Mouse (Mus musculus): Measurements from ENCODE around the gene Akap2. TPM values are rescaled to one million over a fixed set of nuclear protein-coding genes. Genes with fewer than 3 reads are reported as not detected.
A peak's percentile ranks its signal among the peaks of the same experiment; 100 is the strongest.

Akap2 gene
- total and polyA plus RNA-seq, 3 experiments, result 0.05 TPM; not detected in 2

DNA sequence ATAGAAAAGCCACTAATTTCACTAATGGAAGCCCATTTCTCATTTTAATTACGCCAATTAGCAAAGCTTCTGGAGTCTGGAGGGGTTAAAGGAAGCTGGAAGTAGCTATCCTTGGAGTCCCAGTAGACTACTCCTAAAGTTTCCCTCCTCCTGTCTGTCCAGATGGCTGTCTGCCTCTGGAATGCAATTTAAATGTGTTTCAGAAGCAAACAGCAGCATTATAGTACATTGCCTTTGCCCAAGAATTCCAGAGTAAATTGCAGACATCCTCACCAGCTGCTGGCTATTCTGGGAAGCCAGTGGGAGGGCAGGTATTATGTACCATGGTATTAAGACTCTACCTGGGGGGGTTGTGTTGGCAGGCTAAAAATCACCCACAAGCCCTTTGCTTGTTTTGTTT lies 134.3 kb downstream of the Akap2 start:
- peaks cover 53% of the 10 kb centered on the region for H3K9me3 ChIP-seq (replicated peaks)
- ATAC-seq (ENCODE audit: extremely low read depth, insufficient number of reproducible peaks, low FRiP score, poor library complexity, severe bottlenecking) (no peak), DNase-seq (ENCODE audit: low spot score) (no peak)

DNA sequence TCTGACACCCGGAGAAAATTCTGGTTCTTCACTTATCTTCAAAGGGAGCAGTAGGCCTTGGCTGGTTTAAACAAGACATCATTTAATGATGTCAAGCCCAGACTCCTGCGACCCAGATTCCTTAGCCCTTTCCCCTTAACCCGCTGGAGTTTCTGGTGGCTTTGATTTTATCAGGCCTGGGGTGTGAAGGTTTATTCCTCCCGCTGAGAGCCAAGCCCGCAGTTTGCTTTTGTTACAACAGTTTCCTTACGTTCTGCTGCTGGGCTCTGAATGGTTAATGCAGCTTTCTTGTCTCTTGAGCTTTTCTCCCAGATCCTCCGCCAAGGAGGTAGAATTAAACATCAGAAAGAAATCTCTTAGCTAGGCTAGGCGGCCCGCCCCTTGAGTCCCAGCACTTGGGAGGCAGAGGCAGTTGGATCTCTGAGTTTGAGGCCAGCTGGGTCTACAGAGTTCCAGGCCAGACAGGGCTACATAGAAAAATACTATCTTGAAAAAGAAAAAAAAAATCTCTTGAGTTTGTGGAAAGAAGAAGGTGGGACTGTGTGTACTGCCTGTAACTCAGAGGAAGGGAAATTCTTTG lies 135.1 kb downstream of the Akap2 start:
- DNase-seq (ENCODE audit: low spot score), result no peak
- H3K36me3 ChIP-seq (replicated peaks), result no peaks in the 10 kb centered on the region
- H3K4me3 ChIP-seq (ENCODE audit: low read depth, low read length), result no peak overlapping the region
- TF ChIP-seq TAL1 (conservative IDR thresholded peaks at IDR 0.05; ENCODE audit: low read depth, low read length) (no peak), GATA1 (IDR thresholded peaks at IDR 0.05; ENCODE audit: borderline replicate concordance, low read length) (no peak), POLR2AphosphoS5 (IDR thresholded peaks at IDR 0.05; ENCODE audit: insufficient replicate concordance, low read depth, low read length) (no peak), GATA2 (IDR thresholded peaks at IDR 0.05; ENCODE audit: borderline replicate concordance, low read depth, low read length) (no peak), CTCF (IDR thresholded peaks at IDR 0.05; ENCODE audit: low read depth, low read length) (no peak)
- ATAC-seq (ENCODE audit: extremely low read depth, insufficient number of reproducible peaks, low FRiP score, poor library complexity, severe bottlenecking), result no peak
- no peaks in the 10 kb centered on the region for H3K27me3 ChIP-seq (ENCODE audit: insufficient read depth, low read length)
- no peaks in the 10 kb centered on the region for H3K4me1 ChIP-seq (ENCODE audit: insufficient read depth, low read depth, low read length)
- peaks cover 53% of the 10 kb centered on the region for H3K9me3 ChIP-seq (replicated peaks)

More for the DNA sequence above, 134.3 kb downstream of the Akap2 start:
- TF ChIP-seq GATA1 (IDR thresholded peaks at IDR 0.05; ENCODE audit: borderline replicate concordance, low read length) (no peak), TAL1 (conservative IDR thresholded peaks at IDR 0.05; ENCODE audit: low read depth, low read length) (no peak), POLR2AphosphoS5 (IDR thresholded peaks at IDR 0.05; ENCODE audit: insufficient replicate concordance, low read depth, low read length) (no peak), GATA2 (IDR thresholded peaks at IDR 0.05; ENCODE audit: borderline replicate concordance, low read depth, low read length) (no peak)
- H3K27me3 ChIP-seq (ENCODE audit: insufficient read depth, low read length), result no peaks in the 10 kb centered on the region
- H3K36me3 ChIP-seq (replicated peaks), result no peaks in the 10 kb centered on the region
- H3K4me1 ChIP-seq (ENCODE audit: insufficient read depth, low read depth, low read length), result no peaks in the 10 kb centered on the region
- H3K4me3 ChIP-seq (ENCODE audit: low read depth, low read length), result no peak overlapping the region

DNA sequence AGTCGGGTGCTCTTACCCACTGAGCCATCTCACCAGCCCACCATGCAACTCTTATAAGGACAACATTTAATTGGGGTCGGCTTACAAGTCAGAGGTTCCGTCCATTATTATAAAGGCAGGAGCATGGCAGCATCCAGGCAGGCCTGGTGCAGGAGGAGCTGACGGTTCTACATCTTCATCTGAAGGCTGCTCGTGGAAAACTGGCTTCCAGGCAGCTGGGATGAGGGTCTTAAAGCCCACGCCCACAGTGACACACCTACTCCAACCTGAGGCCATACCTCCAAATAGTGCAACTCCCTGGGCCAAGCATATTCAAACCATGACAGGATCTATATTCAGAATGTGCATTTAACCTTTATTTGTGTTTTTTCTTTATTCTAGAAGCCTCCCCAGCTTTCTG lies 136.7 kb downstream of the Akap2 start:
- TF ChIP-seq POLR2AphosphoS5 (IDR thresholded peaks at IDR 0.05; ENCODE audit: insufficient replicate concordance, low read depth, low read length), result no peak
- TF ChIP-seq TAL1 (conservative IDR thresholded peaks at IDR 0.05; ENCODE audit: low read depth, low read length), result no peak
- no peak for TF ChIP-seq GATA2 (IDR thresholded peaks at IDR 0.05; ENCODE audit: borderline replicate concordance, low read depth, low read length)
- TF ChIP-seq CTCF (IDR thresholded peaks at IDR 0.05; ENCODE audit: low read depth, low read length), result no peak
- TF ChIP-seq GATA1 (IDR thresholded peaks at IDR 0.05; ENCODE audit: borderline replicate concordance, low read length), result no peak
- H3K36me3 ChIP-seq (replicated peaks), result no peaks in the 10 kb centered on the region

DNA sequence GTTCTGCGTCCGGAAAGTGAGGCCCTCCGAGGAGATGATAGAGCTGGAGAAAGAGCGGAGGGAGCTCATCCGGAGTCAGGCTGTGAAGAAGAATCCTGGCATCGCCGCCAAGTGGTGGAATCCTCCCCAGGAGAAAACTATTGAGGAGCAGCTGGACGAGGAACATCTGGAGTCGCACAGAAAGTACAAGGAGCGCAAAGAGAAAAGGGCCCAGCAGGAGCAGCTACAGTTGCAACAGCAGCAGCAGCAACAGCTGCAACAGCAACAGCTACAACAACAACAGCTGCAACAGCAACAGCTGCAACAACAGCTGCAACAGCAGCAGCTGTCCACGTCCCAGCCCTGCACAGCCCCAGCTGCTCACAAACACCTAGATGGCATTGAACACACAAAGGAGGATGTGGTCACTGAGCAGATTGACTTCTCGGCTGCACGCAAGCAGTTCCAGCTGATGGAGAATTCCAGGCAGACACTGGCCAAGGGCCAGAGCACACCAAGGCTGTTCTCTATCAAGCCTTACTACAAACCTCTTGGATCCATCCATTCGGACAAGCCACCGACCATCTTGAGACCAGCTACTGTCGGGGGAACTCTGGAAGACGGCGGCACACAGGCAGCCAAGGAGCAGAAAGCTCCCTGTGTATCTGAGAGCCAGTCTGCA lies 138.0 kb downstream of the Akap2 start:
- no peaks in the 10 kb centered on the region for H3K27me3 ChIP-seq (ENCODE audit: insufficient read depth, low read length)
- H3K36me3 ChIP-seq (replicated peaks), result no peaks in the 10 kb centered on the region
- DNase-seq (ENCODE audit: low spot score), result no peak
- H3K9me3 ChIP-seq (replicated peaks), result peaks cover 57% of the 10 kb centered on the region
- TF ChIP-seq GATA2 (IDR thresholded peaks at IDR 0.05; ENCODE audit: borderline replicate concordance, low read depth, low read length), result no peak
- no peak for TF ChIP-seq GATA1 (IDR thresholded peaks at IDR 0.05; ENCODE audit: borderline replicate concordance, low read length)
- no peak for TF ChIP-seq TAL1 (conservative IDR thresholded peaks at IDR 0.05; ENCODE audit: low read depth, low read length)
- TF ChIP-seq CTCF (IDR thresholded peaks at IDR 0.05; ENCODE audit: low read depth, low read length), result no peak
- no peak for TF ChIP-seq POLR2AphosphoS5 (IDR thresholded peaks at IDR 0.05; ENCODE audit: insufficient replicate concordance, low read depth, low read length)
- H3K4me1 ChIP-seq (ENCODE audit: insufficient read depth, low read depth, low read length), result no peaks in the 10 kb centered on the region
- 0 out of 2 replicates have a peak overlapping the region, but pooled peaks have one; percentile 13 for H3K4me3 ChIP-seq (ENCODE audit: low read depth, low read length)
- ATAC-seq (ENCODE audit: extremely low read depth, insufficient number of reproducible peaks, low FRiP score, poor library complexity, severe bottlenecking), result no peak

More for the DNA sequence above, 136.7 kb downstream of the Akap2 start:
- no peaks in the 10 kb centered on the region for H3K4me1 ChIP-seq (ENCODE audit: insufficient read depth, low read depth, low read length)
- H3K4me3 ChIP-seq (ENCODE audit: low read depth, low read length), result no peak overlapping the region
- no peaks in the 10 kb centered on the region for H3K27me3 ChIP-seq (ENCODE audit: insufficient read depth, low read length)
- no peak for DNase-seq (ENCODE audit: low spot score)
- ATAC-seq (ENCODE audit: extremely low read depth, insufficient number of reproducible peaks, low FRiP score, poor library complexity, severe bottlenecking), result no peak
- H3K9me3 ChIP-seq (replicated peaks), result peaks cover 57% of the 10 kb centered on the region

DNA sequence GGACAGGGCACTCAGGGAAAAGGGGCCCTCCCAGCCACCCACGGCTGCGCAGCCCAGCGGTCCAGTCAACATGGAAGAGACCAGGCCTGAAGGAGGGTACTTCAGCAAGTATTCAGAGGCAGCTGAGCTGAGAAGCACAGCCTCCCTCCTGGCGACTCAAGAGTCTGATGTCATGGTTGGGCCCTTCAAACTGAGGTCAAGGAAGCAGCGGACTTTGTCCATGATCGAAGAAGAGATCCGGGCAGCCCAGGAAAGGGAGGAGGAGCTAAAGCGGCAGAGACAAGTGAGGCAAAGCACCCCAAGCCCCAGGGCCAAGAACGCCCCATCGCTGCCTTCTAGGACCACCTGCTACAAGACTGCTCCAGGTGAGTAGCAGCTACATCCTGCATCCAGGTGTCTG lies 139.2 kb downstream of the Akap2 start:
- DNase-seq (ENCODE audit: low spot score), result no peak
- Histone ChIP-seq H3K4me1 (ENCODE audit: insufficient read depth, low read depth, low read length) (no peaks in the 10 kb centered on the region), H3K27me3 (ENCODE audit: insufficient read depth, low read length) (no peaks in the 10 kb centered on the region), H3K36me3 (replicated peaks) (no peaks in the 10 kb centered on the region), H3K4me3 (ENCODE audit: low read depth, low read length) (no peak overlapping the region), H3K9me3 (replicated peaks) (peaks cover 60% of the 10 kb centered on the region)
- ATAC-seq (ENCODE audit: extremely low read depth, insufficient number of reproducible peaks, low FRiP score, poor library complexity, severe bottlenecking), result no peak
- no peak for TF ChIP-seq TAL1 (conservative IDR thresholded peaks at IDR 0.05; ENCODE audit: low read depth, low read length)

DNA sequence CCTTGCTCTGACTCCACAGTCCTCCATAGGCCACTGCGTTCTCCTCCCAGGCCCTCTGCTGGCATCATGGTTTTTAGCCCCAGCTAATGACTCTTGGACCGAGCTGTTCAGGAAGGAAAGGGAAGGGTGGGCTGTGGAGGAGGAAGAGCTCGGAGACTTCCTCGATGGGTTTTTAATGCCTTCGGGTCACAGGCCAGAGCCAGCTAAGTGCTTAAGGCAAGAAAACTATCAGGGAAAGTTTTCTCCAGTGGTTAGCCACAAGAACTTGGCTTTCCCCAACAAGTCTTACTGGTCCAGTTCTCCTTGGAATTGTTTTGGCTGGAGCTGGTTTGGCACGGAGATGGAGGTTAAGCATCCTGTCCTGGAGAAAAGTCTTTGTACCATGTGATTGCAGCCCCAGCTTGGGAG lies 142.8 kb downstream of the Akap2 start:
- no peaks in the 10 kb centered on the region for H3K36me3 ChIP-seq (replicated peaks)
- no peak for ATAC-seq (ENCODE audit: extremely low read depth, insufficient number of reproducible peaks, low FRiP score, poor library complexity, severe bottlenecking)
- no peaks in the 10 kb centered on the region for H3K4me1 ChIP-seq (ENCODE audit: insufficient read depth, low read depth, low read length)
- H3K27me3 ChIP-seq (ENCODE audit: insufficient read depth, low read length), result no peaks in the 10 kb centered on the region
- no peak overlapping the region for H3K4me3 ChIP-seq (ENCODE audit: low read depth, low read length)
- DNase-seq (ENCODE audit: low spot score), result no peak
- TF ChIP-seq CTCF (IDR thresholded peaks at IDR 0.05; ENCODE audit: low read depth, low read length), result no peak
- no peak for TF ChIP-seq GATA2 (IDR thresholded peaks at IDR 0.05; ENCODE audit: borderline replicate concordance, low read depth, low read length)
- no peak for TF ChIP-seq POLR2AphosphoS5 (IDR thresholded peaks at IDR 0.05; ENCODE audit: insufficient replicate concordance, low read depth, low read length)
- no peak for TF ChIP-seq TAL1 (conservative IDR thresholded peaks at IDR 0.05; ENCODE audit: low read depth, low read length)
- no peak for TF ChIP-seq GATA1 (IDR thresholded peaks at IDR 0.05; ENCODE audit: borderline replicate concordance, low read length)
- H3K9me3 ChIP-seq (replicated peaks), result peaks cover 51% of the 10 kb centered on the region
